Mouse (Mus musculus) intestine, postnatal 0 days (tissue): ENCODE data around the gene Gm11563. TPM values are rescaled to one million over a fixed set of nuclear protein-coding genes. Genes with fewer than 3 reads are reported as not detected.

Experiments
- ATAC-seq: fragments of 200-750 bp; cut with Nextera tagmentation; 2 replicates; pipeline ENCODE4 v1.8.0; 2017; ENCODE audit warnings: mild to moderate bottlenecking, moderate TSS enrichment, moderate library complexity
- H3K27ac ChIP-seq: fragments of 300-500 bp; sonication (generic); 2 replicates; pipeline ENCODE4 v1.5.1; 2014; ENCODE audit warnings: mild to moderate bottlenecking, low read depth, low read length, moderate library complexity
- H3K27me3 ChIP-seq: fragments of 300-500 bp; sonication (generic); replicated peaks from 2 replicates; pipeline ENCODE4 v1.6.1; 2014; ENCODE audit warnings: low read length, mixed read lengths; ENCODE audit not compliant: control insufficient read depth, insufficient read depth
- H3K36me3 ChIP-seq: fragments of 300-500 bp; sonication (generic); 2 replicates; pipeline ENCODE4 v1.6.1; 2014; ENCODE audit warnings: mild to moderate bottlenecking, moderate library complexity; ENCODE audit not compliant: control insufficient read depth, insufficient read depth
- H3K4me1 ChIP-seq: fragments of 300-500 bp; sonication (generic); replicated peaks from 2 replicates; pipeline ENCODE4 v1.6.1; 2014; ENCODE audit warnings: antibody characterized with exemption, low read length, mixed read lengths; ENCODE audit not compliant: control insufficient read depth, insufficient read depth
- H3K4me2 ChIP-seq: fragments of 300-500 bp; sonication (generic); replicated peaks from 2 replicates; pipeline ENCODE4 v1.6.1; 2014; ENCODE audit warnings: low read depth, mild to moderate bottlenecking, moderate library complexity
- H3K4me3 ChIP-seq: fragments of 300-500 bp; sonication (generic); 2 replicates; pipeline ENCODE4 v1.5.1; 2014; ENCODE audit warnings: low read depth, low read length
- H3K9ac ChIP-seq: fragments of 300-500 bp; sonication (generic); 2 replicates; pipeline ENCODE4 v1.6.1; 2014; ENCODE audit warnings: mild to moderate bottlenecking, low read depth, low read length
- H3K9me3 ChIP-seq: fragments of 300-500 bp; sonication (generic); 2 replicates; pipeline ENCODE4 v1.6.1; 2016; ENCODE audit warnings: mixed run types; ENCODE audit not compliant: control insufficient read depth
- CTCF ChIP-seq: sonication (generic); IDR thresholded peaks from 2 replicates; pipeline ENCODE4 v1.5.1; 2016; ENCODE audit warnings: low read depth, mild to moderate bottlenecking, control low read depth, antibody characterized with exemption, moderate library complexity
- WGBS: fragments of 180-500 bp; shearing (Covaris S2); extraction: QIAGEN DNeasy Blood & Tissue Kit; methylation state at CpG from one replicate; pipeline ENCODE4 v1.1.7; 2014; 5-methylcytosine and 5-hydroxymethylcytosine counted together
- polyA plus RNA-seq: library from polyadenylated mRNA; unstranded; fragments of >200 nt; fragmentation: Nextera tagmentation; extraction: Ambion mirVana; gene quantifications from 2 replicates; pipeline ENCODE4 v1.2.1, GENCODE M21; 2015

The Gm11563 gene
- polyA plus RNA-seq, 1 experiment from 2014 or later = not detected

- no peak overlapping the region for H3K9ac ChIP-seq
- no peaks in the 10 kb centered on the region for H3K4me1 ChIP-seq
- H3K27ac ChIP-seq = no peak overlapping the region
- TF ChIP-seq CTCF = no peak
- no peaks in the 10 kb centered on the region for H3K9me3 ChIP-seq
- no peak overlapping the region for H3K4me3 ChIP-seq
- H3K36me3 ChIP-seq = no peaks in the 10 kb centered on the region
- H3K27me3 ChIP-seq = no peaks in the 10 kb centered on the region
- WGBS = 71% methylated on average over 1 of the region's 1 CpGs
- H3K4me2 ChIP-seq = no peak overlapping the region
- ATAC-seq = no peak
Measured at GRCm38 (mm10) chr11:99609126-99609525, 49.6 kb downstream of the Gm11563 start.

Other genes starting within 250 kb of the Gm11563 start
- 0.07 and 0.10 TPM in 2 replicates for gene Krt12, start 236.7 kb downstream of the Gm11563 start, polyA plus RNA-seq
- gene Krt20, start 220.8 kb downstream of the Gm11563 start, polyA plus RNA-seq = 166 and 189 TPM in 2 replicates
- 8.0 and 9.9 TPM in 2 replicates for gene Krt23, start 165.8 kb downstream of the Gm11563 start, polyA plus RNA-seq
- gene Krt39, start 137.6 kb downstream of the Gm11563 start, polyA plus RNA-seq = not detected in 2 replicates
- not detected in 2 replicates for gene Krt40, start 115.8 kb downstream of the Gm11563 start, polyA plus RNA-seq
- not detected in 2 replicates for gene Krtap3-3, start 108.1 kb downstream of the Gm11563 start, polyA plus RNA-seq
- gene Krtap3-2, start 102.1 kb downstream of the Gm11563 start, polyA plus RNA-seq = not detected in 2 replicates
- not detected in 2 replicates for gene Gm11939, start 99.5 kb downstream of the Gm11563 start, polyA plus RNA-seq
- 3.4 and 4.2 TPM in 2 replicates for gene Krtap3-1, start 92.3 kb downstream of the Gm11563 start, polyA plus RNA-seq
- not detected in 2 replicates for gene Krtap1-5, start 77.9 kb downstream of the Gm11563 start, polyA plus RNA-seq
- gene Krtap1-4, start 75.3 kb downstream of the Gm11563 start, polyA plus RNA-seq = not detected in 2 replicates
- gene Krtap1-3, start 67.6 kb downstream of the Gm11563 start, polyA plus RNA-seq = not detected in 2 replicates
- gene Krtap9-3, start 60.9 kb downstream of the Gm11563 start, polyA plus RNA-seq = not detected in 2 replicates
- gene Gm11938, start 55.7 kb downstream of the Gm11563 start, polyA plus RNA-seq = not detected in 2 replicates
- gene Gm11937, start 48.8 kb downstream of the Gm11563 start, polyA plus RNA-seq = not detected in 2 replicates
- not detected in 2 replicates for gene Krtap2-4, start 44.1 kb downstream of the Gm11563 start, polyA plus RNA-seq
- not detected in 2 replicates for gene Gm11562, start 38.5 kb downstream of the Gm11563 start, polyA plus RNA-seq
- gene Krtap4-1, start 30.7 kb downstream of the Gm11563 start, polyA plus RNA-seq = not detected in 2 replicates
- gene Krtap4-2, start 23.9 kb downstream of the Gm11563 start, polyA plus RNA-seq = not detected in 2 replicates
- gene Krtap4-7, start 14.9 kb downstream of the Gm11563 start, polyA plus RNA-seq = not detected in 2 replicates
- gene Gm11555, start 8.7 kb downstream of the Gm11563 start, polyA plus RNA-seq = not detected in 2 replicates
- gene Krtap4-6, start 7.0 kb upstream of the Gm11563 start, polyA plus RNA-seq = not detected in 2 replicates
- not detected in 2 replicates for gene Gm14190, start 31.8 kb upstream of the Gm11563 start, polyA plus RNA-seq
- gene Gm14180, start 75.3 kb upstream of the Gm11563 start, polyA plus RNA-seq = not detected in 2 replicates
- not detected in 2 replicates for gene Gm11595, start 114.0 kb upstream of the Gm11563 start, polyA plus RNA-seq
- not detected in 2 replicates for gene Krtap4-8, start 121.7 kb upstream of the Gm11563 start, polyA plus RNA-seq
- gene Krtap4-9, start 126.2 kb upstream of the Gm11563 start, polyA plus RNA-seq = not detected in 2 replicates
- gene Gm11596, start 134.5 kb upstream of the Gm11563 start, polyA plus RNA-seq = not detected in 2 replicates
- not detected in 2 replicates for gene Gm11569, start 140.0 kb upstream of the Gm11563 start, polyA plus RNA-seq
- not detected in 2 replicates for gene Gm11554, start 145.5 kb upstream of the Gm11563 start, polyA plus RNA-seq
- not detected in 2 replicates for gene Krtap4-13, start 150.9 kb upstream of the Gm11563 start, polyA plus RNA-seq
- not detected in 2 replicates for gene Gm11564, start 156.7 kb upstream of the Gm11563 start, polyA plus RNA-seq
- not detected in 2 replicates for gene 2300003K06Rik, start 179.1 kb upstream of the Gm11563 start, polyA plus RNA-seq
- gene Krtap4-16, start 192.6 kb upstream of the Gm11563 start, polyA plus RNA-seq = 0.16 TPM in 1 of 2 replicates, not detected in the other
- not detected in 2 replicates for gene Gm11568, start 199.0 kb upstream of the Gm11563 start, polyA plus RNA-seq
- not detected in 2 replicates for gene Gm11559, start 205.5 kb upstream of the Gm11563 start, polyA plus RNA-seq
- not detected in 2 replicates for gene Krtap9-1, start 214.4 kb upstream of the Gm11563 start, polyA plus RNA-seq
- not detected in 2 replicates for gene Gm11567, start 220.2 kb upstream of the Gm11563 start, polyA plus RNA-seq
- not detected in 2 replicates for gene Krtap31-1, start 249.0 kb upstream of the Gm11563 start, polyA plus RNA-seq